Mouse (Mus musculus) macrophage (primary cell): ENCODE results near the gene Gm10570. TPM values are rescaled to one million over a fixed set of nuclear protein-coding genes. Genes with fewer than 3 reads are reported as not detected.
A peak's percentile ranks its signal among the peaks of the same experiment; 100 is the strongest.

Source experiments
- H3K27ac ChIP-seq: fragments of 350-480 bp; formaldehyde crosslinking; 2 replicates; pipeline ENCODE4 v1.9.0; 2021
- H3K36me3 ChIP-seq: fragments of 350-480 bp; formaldehyde crosslinking; 2 replicates; pipeline ENCODE4 v1.9.0; 2021; ENCODE audit errors: inconsistent target
- H3K4me3 ChIP-seq: fragments of 350-480 bp; formaldehyde crosslinking; 2 replicates; pipeline ENCODE4 v1.9.0; 2021; ENCODE audit errors: inconsistent target
- H3K79me2 ChIP-seq: fragments of 350-480 bp; formaldehyde crosslinking; 2 replicates; pipeline ENCODE4 v1.9.0; 2021; ENCODE audit errors: inconsistent target
- WGBS: methylation state at CpG from one replicate; pipeline ENCODE4 v1.1.7; 2026; ENCODE audit warnings: inconsistent platforms; ENCODE audit not compliant: missing documents; 5-methylcytosine and 5-hydroxymethylcytosine counted together
- polyA plus RNA-seq: library from polyadenylated mRNA; stranded (reverse); fragments of 250-400 nt; gene quantifications from 3 replicates; pipeline ENCODE4 v1.2.4, GENCODE M21; 2018; ENCODE audit warnings: inconsistent platforms
- total RNA-seq, 78 experiments: library from RNA; depleted of rRNA; stranded (reverse); fragments of 250-400 nt; gene quantifications; 1 replicate in 9 of 78; 2 replicates in 24 of 78; 3 replicates in 43 of 78; 4 replicates in 2 of 78; pipeline ENCODE4 v1.2.4; 2018; ENCODE audit warnings: inconsistent platforms in 56 of 78

The Gm10570 gene
- total RNA-seq (2018; cell fraction: chromatin; rRNA removed), result not detected
- total RNA-seq (2018; cell fraction: cytosol; rRNA removed), result not detected
- not detected for total RNA-seq (2018; cell fraction: nucleus; rRNA removed)
- not detected in 3 replicates for polyA plus RNA-seq

GRCm38 (mm10) chr4:130308231-130309081 lies at the start of gene Gm10570, which contains the start of gene Fabp3:
Gene Gm10570, minus strand, starts transcription at chr4:130308674.
Gene Fabp3, plus strand, starts transcription at chr4:130308595.
- Histone ChIP-seq H3K4me3 (peak within 1 kb of the TSS; percentile 30), H3K36me3 (peaks cover 6% of the 10 kb centered on the region; the same call in 1 of the 2 replicates)
- 2% methylated on average over 52 of the region's 52 CpGs for WGBS

GRCm38 (mm10) chr4:130357946-130358345 lies 49.5 kb upstream of the Gm10570 start:
- no peak overlapping the region for H3K4me3 ChIP-seq
- peaks cover 13% of the 10 kb centered on the region; the same call in 1 of the 2 replicates for H3K36me3 ChIP-seq
- no peak overlapping the region for H3K27ac ChIP-seq
- H3K79me2 ChIP-seq, result peaks cover 81% of the 10 kb centered on the region

More at GRCm38 (mm10) chr4:130308231-130309081, at the start of gene Gm10570, which contains the start of gene Fabp3:
- Histone ChIP-seq H3K79me2 (no peaks in the 10 kb centered on the region), H3K27ac (no peak within 1 kb of the TSS)

GRCm38 (mm10) chr4:130352588-130352987 lies 44.1 kb upstream of the Gm10570 start:
- peaks cover 33% of the 10 kb centered on the region; the same call in 1 of the 2 replicates for H3K79me2 ChIP-seq
- peaks cover 61% of the 10 kb centered on the region for H3K36me3 ChIP-seq
- no peak overlapping the region for H3K27ac ChIP-seq
- WGBS, result 93% methylated on average over 7 of the region's 7 CpGs
- H3K4me3 ChIP-seq, result no peak overlapping the region

- Histone ChIP-seq H3K4me3 (no peak overlapping the region), H3K36me3 (peaks cover 61% of the 10 kb centered on the region), H3K79me2 (peaks cover 16% of the 10 kb centered on the region; the same call in 1 of the 2 replicates), H3K27ac (no peak overlapping the region)
- WGBS, result 93% methylated on average over 16 of the region's 16 CpGs
Measured at GRCm38 (mm10) chr4:130350690-130351422, 42.4 kb upstream of the Gm10570 start.

GRCm38 (mm10) chr4:130349666-130350065 lies 41.2 kb upstream of the Gm10570 start:
- Histone ChIP-seq H3K4me3 (no peak overlapping the region), H3K36me3 (peaks cover 61% of the 10 kb centered on the region), H3K27ac (no peak overlapping the region), H3K79me2 (peaks cover 4% of the 10 kb centered on the region; the same call in 1 of the 2 replicates)
- 96% methylated on average over 6 of the region's 6 CpGs for WGBS

GRCm38 (mm10) chr4:130341691-130342090 lies 33.2 kb upstream of the Gm10570 start:
- Histone ChIP-seq H3K79me2 (no peaks in the 10 kb centered on the region), H3K36me3 (peaks cover 16% of the 10 kb centered on the region), H3K4me3 (no peak overlapping the region), H3K27ac (no peak overlapping the region)
- 52% methylated on average over 4 of the region's 4 CpGs for WGBS

GRCm38 (mm10) chr4:130335867-130336266 lies 27.4 kb upstream of the Gm10570 start:
- no peak overlapping the region for H3K27ac ChIP-seq
- peaks cover 24% of the 10 kb centered on the region for H3K36me3 ChIP-seq
- 94% methylated on average over 5 of the region's 5 CpGs for WGBS
- H3K79me2 ChIP-seq, result no peaks in the 10 kb centered on the region
- no peak overlapping the region for H3K4me3 ChIP-seq

GRCm38 (mm10) chr4:130327366-130327765 lies 18.9 kb upstream of the Gm10570 start:
- 96% methylated on average over 9 of the region's 9 CpGs for WGBS
- peaks cover 36% of the 10 kb centered on the region; the same call in 1 of the 2 replicates for H3K36me3 ChIP-seq
- H3K4me3 ChIP-seq, result no peak overlapping the region

GRCm38 (mm10) chr4:130325446-130325845 lies 17.0 kb upstream of the Gm10570 start:
- no peak overlapping the region for H3K27ac ChIP-seq
- WGBS, result 100% methylated on average over 2 of the region's 2 CpGs
- no peaks in the 10 kb centered on the region for H3K79me2 ChIP-seq
- no peak overlapping the region for H3K4me3 ChIP-seq
- H3K36me3 ChIP-seq, result peaks cover 39% of the 10 kb centered on the region; the same call in 1 of the 2 replicates

More at GRCm38 (mm10) chr4:130327366-130327765, 18.9 kb upstream of the Gm10570 start:
- H3K27ac ChIP-seq, result no peak overlapping the region
- no peaks in the 10 kb centered on the region for H3K79me2 ChIP-seq

GRCm38 (mm10) chr4:130323607-130324006 lies 15.1 kb upstream of the Gm10570 start:
- 91% methylated on average over 5 of the region's 5 CpGs for WGBS
- Histone ChIP-seq H3K36me3 (peaks cover 32% of the 10 kb centered on the region; the same call in 1 of the 2 replicates), H3K79me2 (no peaks in the 10 kb centered on the region), H3K4me3 (no peak overlapping the region), H3K27ac (no peak overlapping the region)

- WGBS, result 54% methylated on average over 1 of the region's 1 CpGs
- no peak overlapping the region for H3K27ac ChIP-seq
Measured at GRCm38 (mm10) chr4:130323165-130323564, 14.7 kb upstream of the Gm10570 start.

GRCm38 (mm10) chr4:130322567-130322966 lies 14.1 kb upstream of the Gm10570 start:
- H3K4me3 ChIP-seq, result no peak overlapping the region
- 99% methylated on average over 7 of the region's 7 CpGs for WGBS
- H3K36me3 ChIP-seq, result peaks cover 26% of the 10 kb centered on the region; the same call in 1 of the 2 replicates
- no peaks in the 10 kb centered on the region for H3K79me2 ChIP-seq
- H3K27ac ChIP-seq, result no peak overlapping the region

More at GRCm38 (mm10) chr4:130323165-130323564, 14.7 kb upstream of the Gm10570 start:
- Histone ChIP-seq H3K36me3 (peaks cover 27% of the 10 kb centered on the region; the same call in 1 of the 2 replicates), H3K79me2 (no peaks in the 10 kb centered on the region), H3K4me3 (no peak overlapping the region)

GRCm38 (mm10) chr4:130321640-130322039 lies 13.2 kb upstream of the Gm10570 start:
- H3K36me3 ChIP-seq, result peaks cover 17% of the 10 kb centered on the region; the same call in 1 of the 2 replicates

GRCm38 (mm10) chr4:130319564-130319963 lies 11.1 kb upstream of the Gm10570 start:
- 92% methylated on average over 7 of the region's 7 CpGs for WGBS
- Histone ChIP-seq H3K27ac (no peak overlapping the region), H3K36me3 (peaks cover 6% of the 10 kb centered on the region; the same call in 1 of the 2 replicates), H3K4me3 (no peak overlapping the region), H3K79me2 (no peaks in the 10 kb centered on the region)

More at GRCm38 (mm10) chr4:130321640-130322039, 13.2 kb upstream of the Gm10570 start:
- WGBS, result 91% methylated on average over 7 of the region's 7 CpGs
- H3K4me3 ChIP-seq, result no peak overlapping the region
- no peak overlapping the region for H3K27ac ChIP-seq
- no peaks in the 10 kb centered on the region for H3K79me2 ChIP-seq
